Mouse (Mus musculus): ENCODE results near the gene Foxq1. TPM values are rescaled to one million over a fixed set of nuclear protein-coding genes. Genes with fewer than 3 reads are reported as not detected.

Gene Foxq1
- 13.9 and 25.9 TPM in 2 replicates for polyA plus RNA-seq (2012; rRNA removed)

DNA sequence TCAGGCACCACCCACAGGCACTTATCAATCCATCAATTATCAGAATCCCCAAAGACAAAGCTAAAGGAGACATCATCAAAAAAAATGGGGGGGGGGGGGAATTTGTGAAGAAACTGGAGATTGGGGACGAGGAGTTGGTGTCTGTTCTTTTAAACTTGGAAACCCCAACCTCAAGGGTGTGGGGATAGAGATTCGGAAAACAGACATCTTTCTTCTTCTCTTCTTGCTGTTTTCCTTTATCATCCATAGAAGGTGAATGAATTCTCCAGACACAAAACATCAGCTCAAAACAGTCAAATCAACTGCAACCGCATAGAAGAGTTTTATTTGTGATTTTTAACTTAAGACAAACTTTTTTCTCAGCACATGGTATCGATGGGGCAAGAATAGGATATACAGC is at the start of gene Foxq1:
Foxq1 (plus strand) TSS at position 301 of the 400 bp plus-strand sequence.
- 92% methylated on average over 4 of the region's 4 CpGs for WGBS
- no peak for DNase-seq
- TF ChIP-seq POLR2A (IDR thresholded peaks at IDR 0.05; ENCODE audit: low read depth, low read length) (no peak), CTCF (conservative IDR thresholded peaks at IDR 0.05; ENCODE audit: insufficient read depth, insufficient read length, low read depth, low read length) (no peak)
- no peak within 1 kb of the TSS for H3K27ac ChIP-seq (ENCODE audit: insufficient read depth, low read depth, low read length)
- H3K4me1 ChIP-seq (ENCODE audit: control insufficient read depth, insufficient read depth, low read length): no peaks in the 10 kb centered on the region
- peaks cover 1% of the 10 kb centered on the region; the same call in 1 of the 2 replicates for H3K27me3 ChIP-seq (replicated peaks; ENCODE audit: control insufficient read depth, insufficient read depth, low read length)
- H3K36me3 ChIP-seq (ENCODE audit: control insufficient read depth, insufficient read depth, low read length): no peaks in the 10 kb centered on the region
- no peak within 1 kb of the TSS for H3K4me3 ChIP-seq (ENCODE audit: insufficient read depth, low read depth, low read length)

DNA sequence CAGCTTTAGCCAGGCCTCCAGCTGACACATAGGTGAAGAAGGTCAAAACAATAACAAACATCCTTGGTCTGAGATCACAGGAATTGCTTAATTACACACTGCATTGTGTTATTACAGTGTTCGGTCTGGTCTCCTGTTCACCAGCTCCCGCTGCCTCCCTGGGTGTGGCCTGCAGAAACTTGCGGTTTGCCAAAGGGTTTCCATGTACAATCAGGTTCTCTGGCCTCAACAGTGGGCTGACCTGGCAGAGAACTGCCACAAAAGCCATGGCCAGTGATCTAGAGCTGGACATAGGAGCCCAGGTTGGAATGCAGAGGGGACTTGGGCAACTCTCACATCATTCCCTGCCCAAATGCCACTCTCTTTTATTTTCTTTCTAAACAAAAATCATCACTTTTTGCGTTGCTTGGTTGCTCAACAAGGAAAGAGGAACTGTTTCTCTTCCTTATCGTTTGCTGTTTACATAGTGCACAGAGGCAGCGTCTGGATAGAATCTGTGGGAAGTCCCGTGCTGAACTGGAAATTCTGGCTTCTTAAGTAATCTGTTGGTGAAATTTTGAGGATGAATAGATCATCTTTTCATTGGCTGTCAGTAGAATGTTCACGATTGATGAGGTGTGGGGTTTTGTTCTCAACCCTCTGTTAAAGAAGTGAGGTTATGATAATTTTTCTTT is 49.3 kb upstream of the Foxq1 start:
- Histone ChIP-seq H3K4me3 (ENCODE audit: insufficient read depth, low read depth, low read length) (no peak overlapping the region), H3K27ac (ENCODE audit: insufficient read depth, low read depth, low read length) (no peak overlapping the region), H3K4me1 (ENCODE audit: control insufficient read depth, insufficient read depth, low read length) (no peaks in the 10 kb centered on the region), H3K36me3 (ENCODE audit: control insufficient read depth, insufficient read depth, low read length) (no peaks in the 10 kb centered on the region), H3K27me3 (replicated peaks; ENCODE audit: control insufficient read depth, insufficient read depth, low read length) (no peaks in the 10 kb centered on the region)
- no peak for DNase-seq
- 44% methylated on average over 8 of the region's 8 CpGs for WGBS
- TF ChIP-seq POLR2A (IDR thresholded peaks at IDR 0.05; ENCODE audit: low read depth, low read length) (no peak), CTCF (conservative IDR thresholded peaks at IDR 0.05; ENCODE audit: insufficient read depth, insufficient read length, low read depth, low read length) (no peak)

DNA sequence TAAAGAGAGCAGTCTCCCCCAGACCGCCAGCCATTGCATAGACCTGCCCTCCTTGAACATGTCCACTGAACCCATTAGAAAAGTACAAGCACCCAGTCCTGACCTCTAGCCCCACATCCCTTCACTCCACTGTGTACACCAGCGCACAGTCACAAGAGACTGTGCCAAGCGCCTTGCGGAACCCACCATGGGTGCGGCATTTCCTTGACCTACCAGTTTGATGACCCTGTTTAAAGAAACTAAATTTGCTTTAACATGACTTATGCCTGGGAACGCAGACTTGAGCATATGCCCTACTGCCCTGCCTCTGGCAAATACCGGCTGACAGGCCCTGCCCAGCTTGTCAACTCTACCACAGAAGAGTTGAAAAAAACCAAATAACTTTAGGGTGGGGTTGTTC is 40.7 kb upstream of the Foxq1 start:
- Histone ChIP-seq H3K4me1 (ENCODE audit: control insufficient read depth, insufficient read depth, low read length) (no peaks in the 10 kb centered on the region), H3K27me3 (replicated peaks; ENCODE audit: control insufficient read depth, insufficient read depth, low read length) (no peaks in the 10 kb centered on the region), H3K4me3 (ENCODE audit: insufficient read depth, low read depth, low read length) (no peak overlapping the region), H3K27ac (ENCODE audit: insufficient read depth, low read depth, low read length) (no peak overlapping the region), H3K36me3 (ENCODE audit: control insufficient read depth, insufficient read depth, low read length) (no peaks in the 10 kb centered on the region)
- no peak for DNase-seq
- WGBS: 96% methylated on average over 7 of the region's 7 CpGs
- no peak for TF ChIP-seq POLR2A (IDR thresholded peaks at IDR 0.05; ENCODE audit: low read depth, low read length)
- no peak for TF ChIP-seq CTCF (conservative IDR thresholded peaks at IDR 0.05; ENCODE audit: insufficient read depth, insufficient read length, low read depth, low read length)

DNA sequence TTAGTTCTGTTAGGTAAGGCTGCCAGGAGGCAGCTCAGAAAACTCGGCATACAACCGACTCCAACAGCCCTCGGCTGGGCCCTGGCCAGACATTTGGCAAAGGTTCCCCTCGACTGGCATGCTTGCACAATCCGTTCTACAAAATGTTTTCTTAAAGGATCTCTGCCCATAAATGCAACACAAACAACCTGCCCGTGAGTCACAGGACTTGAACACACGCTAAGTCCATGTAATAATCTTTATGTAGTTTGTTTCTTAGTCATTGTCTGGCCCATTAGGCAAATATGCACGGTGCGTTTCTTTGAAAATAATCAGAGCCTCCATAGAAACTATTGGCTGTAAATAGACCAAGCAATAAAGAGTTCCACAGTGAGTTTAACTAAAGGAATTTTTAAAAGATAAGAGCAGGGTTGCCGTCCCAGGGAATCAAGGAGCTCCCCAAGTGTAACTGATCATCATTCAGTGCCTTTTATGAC is 37.5 kb upstream of the Foxq1 start:
- Histone ChIP-seq H3K4me1 (ENCODE audit: control insufficient read depth, insufficient read depth, low read length) (no peaks in the 10 kb centered on the region), H3K36me3 (ENCODE audit: control insufficient read depth, insufficient read depth, low read length) (no peaks in the 10 kb centered on the region), H3K27ac (ENCODE audit: insufficient read depth, low read depth, low read length) (no peak overlapping the region), H3K4me3 (ENCODE audit: insufficient read depth, low read depth, low read length) (no peak overlapping the region), H3K27me3 (replicated peaks; ENCODE audit: control insufficient read depth, insufficient read depth, low read length) (no peaks in the 10 kb centered on the region)
- TF ChIP-seq CTCF (conservative IDR thresholded peaks at IDR 0.05; ENCODE audit: insufficient read depth, insufficient read length, low read depth, low read length) (no peak), POLR2A (IDR thresholded peaks at IDR 0.05; ENCODE audit: low read depth, low read length) (no peak)
- peak; percentile 75 for DNase-seq
- WGBS: 35% methylated on average over 10 of the region's 10 CpGs

DNA sequence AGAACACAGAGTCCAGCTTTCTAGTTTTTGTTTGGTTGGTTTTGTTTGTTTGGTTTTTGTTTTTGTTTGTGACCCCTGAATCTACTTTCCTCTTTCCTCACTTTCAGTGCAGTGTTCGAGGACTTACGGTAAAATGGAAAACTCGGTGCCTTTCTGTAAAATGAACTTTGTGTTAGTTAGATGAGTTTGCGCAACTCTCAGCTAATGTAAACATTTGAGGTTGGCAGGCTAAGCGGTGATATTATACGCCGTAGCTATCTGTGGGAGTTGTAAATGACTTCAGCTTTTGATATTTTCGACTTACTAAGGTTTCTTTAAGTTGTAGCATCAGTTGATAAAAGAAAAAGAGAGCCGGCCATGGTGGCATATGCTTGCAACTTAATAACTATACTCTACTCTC is 37.0 kb upstream of the Foxq1 start:
- DNase-seq: no peak
- H3K4me1 ChIP-seq (ENCODE audit: control insufficient read depth, insufficient read depth, low read length): no peaks in the 10 kb centered on the region
- no peak overlapping the region for H3K4me3 ChIP-seq (ENCODE audit: insufficient read depth, low read depth, low read length)
- no peaks in the 10 kb centered on the region for H3K27me3 ChIP-seq (replicated peaks; ENCODE audit: control insufficient read depth, insufficient read depth, low read length)
- WGBS: 88% methylated on average over 9 of the region's 9 CpGs
- no peak overlapping the region for H3K27ac ChIP-seq (ENCODE audit: insufficient read depth, low read depth, low read length)
- TF ChIP-seq POLR2A (IDR thresholded peaks at IDR 0.05; ENCODE audit: low read depth, low read length) (no peak), CTCF (conservative IDR thresholded peaks at IDR 0.05; ENCODE audit: insufficient read depth, insufficient read length, low read depth, low read length) (no peak)
- no peaks in the 10 kb centered on the region for H3K36me3 ChIP-seq (ENCODE audit: control insufficient read depth, insufficient read depth, low read length)

DNA sequence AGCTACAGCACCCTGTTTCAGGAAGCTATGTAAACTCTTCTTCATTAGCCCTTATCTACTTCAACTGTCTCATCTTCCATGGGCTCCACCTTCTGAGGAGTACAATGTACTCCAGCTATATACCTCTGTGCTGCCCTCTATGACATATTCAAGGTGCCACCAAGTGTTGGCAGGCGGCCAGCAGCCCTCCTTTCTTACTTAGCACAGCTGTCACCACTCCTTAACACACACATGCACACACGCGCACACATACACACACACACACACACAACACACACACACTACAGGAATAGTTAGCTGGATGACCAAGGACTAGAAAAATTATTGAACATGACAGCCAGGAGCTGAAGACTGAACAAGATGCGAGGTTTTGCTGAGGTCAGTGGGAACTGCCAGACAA is 31.0 kb upstream of the Foxq1 start:
- no peaks in the 10 kb centered on the region for H3K36me3 ChIP-seq (ENCODE audit: control insufficient read depth, insufficient read depth, low read length)
- H3K27ac ChIP-seq (ENCODE audit: insufficient read depth, low read depth, low read length): no peak overlapping the region
- 83% methylated on average over 4 of the region's 4 CpGs for whole genome bisulfite sequencing
- no peaks in the 10 kb centered on the region for H3K27me3 ChIP-seq (replicated peaks; ENCODE audit: control insufficient read depth, insufficient read depth, low read length)
- no peak for TF ChIP-seq POLR2A (IDR thresholded peaks at IDR 0.05; ENCODE audit: low read depth, low read length)
- no peak for TF ChIP-seq CTCF (conservative IDR thresholded peaks at IDR 0.05; ENCODE audit: insufficient read depth, insufficient read length, low read depth, low read length)
- no peak overlapping the region for H3K4me3 ChIP-seq (ENCODE audit: insufficient read depth, low read depth, low read length)
- no peaks in the 10 kb centered on the region for H3K4me1 ChIP-seq (ENCODE audit: control insufficient read depth, insufficient read depth, low read length)
- DNase-seq: no peak

DNA sequence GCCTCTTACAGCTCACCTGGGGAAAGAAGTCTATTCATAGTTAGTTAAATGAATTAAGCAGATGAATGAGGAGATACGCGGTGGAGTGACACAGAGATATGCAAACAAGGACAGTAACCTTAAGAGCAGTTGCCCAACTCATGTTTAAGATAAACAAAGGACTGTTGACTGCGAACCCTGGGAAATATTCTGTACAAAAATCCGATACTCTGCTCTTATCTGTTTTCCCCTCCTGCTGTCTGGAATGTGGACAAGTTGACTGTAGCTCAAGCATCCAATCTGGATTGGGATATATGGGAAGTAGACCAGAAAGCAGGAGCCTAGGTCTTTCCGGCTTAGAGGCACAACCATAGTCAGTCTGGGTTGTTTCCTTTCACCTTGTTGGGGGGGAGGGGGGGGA is 24.7 kb upstream of the Foxq1 start:
- 73% methylated on average over 5 of the region's 5 CpGs for WGBS
- H3K27ac ChIP-seq (ENCODE audit: insufficient read depth, low read depth, low read length): no peak overlapping the region

More for the DNA sequence above, 24.7 kb upstream of the Foxq1 start:
- no peaks in the 10 kb centered on the region for H3K27me3 ChIP-seq (replicated peaks; ENCODE audit: control insufficient read depth, insufficient read depth, low read length)
- peaks cover 2% of the 10 kb centered on the region; the same call in 1 of the 2 replicates for H3K4me1 ChIP-seq (ENCODE audit: control insufficient read depth, insufficient read depth, low read length)
- DNase-seq: no peak
- TF ChIP-seq CTCF (conservative IDR thresholded peaks at IDR 0.05; ENCODE audit: insufficient read depth, insufficient read length, low read depth, low read length) (no peak), POLR2A (IDR thresholded peaks at IDR 0.05; ENCODE audit: low read depth, low read length) (no peak)
- no peaks in the 10 kb centered on the region for H3K36me3 ChIP-seq (ENCODE audit: control insufficient read depth, insufficient read depth, low read length)
- no peak overlapping the region for H3K4me3 ChIP-seq (ENCODE audit: insufficient read depth, low read depth, low read length)
